Mouse (Mus musculus) heart, adult 10 weeks (tissue): Measurements from ENCODE around the gene Kcnip1. TPM values are rescaled to one million over a fixed set of nuclear protein-coding genes. Genes with fewer than 3 reads are reported as not detected.

Source experiments
- polyA plus RNA-seq: library from polyadenylated mRNA; stranded (reverse); fragments of 350-450 nt; fragmentation: Illumina TruSeq; extraction: RNeasy Lipid Tissue Mini Kit (QIAGEN cat#74804); gene quantifications from one replicate; pipeline ENCODE4 v1.2.3, GENCODE M21; 2014; ENCODE audit warnings: low read depth, low replicate concordance

The Kcnip1 gene
- polyA plus RNA-seq = 0.52 TPM

GRCm38 (mm10) chr11:33992938-33993337 lies at the start of gene Kcnip1:
TSS of gene Kcnip1 (minus strand) at chr11:33993152.

DNA sequence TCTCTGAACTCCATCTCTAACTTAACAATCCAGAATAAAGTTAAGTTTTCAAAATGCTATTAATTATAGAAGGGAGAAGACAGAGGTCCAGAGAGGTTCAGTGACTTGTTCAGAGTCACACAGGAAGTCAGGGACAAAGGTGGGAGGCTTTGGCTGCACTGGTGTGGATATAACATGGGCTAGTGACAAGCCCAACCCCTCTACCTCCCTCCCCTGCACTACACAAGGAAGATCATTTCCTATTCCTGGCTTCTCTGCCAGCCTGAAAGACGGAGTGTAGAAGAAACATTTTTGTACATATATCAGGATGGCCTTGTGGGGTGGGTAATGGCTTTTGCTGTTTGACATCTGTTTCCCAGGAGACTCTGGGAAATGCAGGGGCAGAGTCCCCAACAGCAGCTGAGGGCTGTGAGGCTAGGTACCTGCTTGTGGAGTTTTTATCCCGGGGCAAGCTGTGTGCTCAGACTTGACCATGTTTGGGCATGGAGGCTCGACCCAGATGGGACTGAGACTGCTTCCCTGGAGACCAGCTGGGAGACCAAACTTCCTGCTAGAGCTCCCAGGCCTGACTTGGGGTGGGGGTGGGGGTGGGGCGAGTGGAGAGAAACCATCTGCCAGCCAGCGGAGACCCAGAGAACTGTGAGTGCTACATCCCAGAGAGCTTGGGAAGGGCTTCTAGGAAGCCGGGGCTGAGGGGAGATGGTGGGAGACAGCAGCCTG lies 30.1 kb downstream of the Kcnip1 start, which contains the start of gene Kcnmb1:
Gene Kcnmb1 (plus strand): TSS at position 326 of the 720 bp plus-strand sequence.

DNA sequence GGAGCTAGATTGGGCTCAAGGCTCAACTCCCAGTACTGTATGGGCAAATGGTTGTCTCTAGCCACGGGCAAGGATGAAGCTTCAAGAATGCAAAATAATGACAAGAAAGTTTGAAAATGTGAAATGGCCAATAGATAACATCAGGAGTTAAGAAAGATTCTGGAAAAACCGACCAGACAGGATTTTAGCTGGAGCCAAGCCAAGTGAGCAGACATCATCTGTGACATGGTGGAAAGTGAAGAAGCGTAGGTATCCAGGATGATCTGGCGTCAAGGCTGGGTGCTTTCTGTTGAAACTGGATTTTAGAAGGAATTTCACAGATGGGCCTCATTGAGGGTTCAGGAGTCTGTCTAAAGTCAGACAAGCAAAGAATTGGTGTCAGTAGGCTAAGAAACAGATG lies 394.0 kb downstream of the Kcnip1 start, which contains the start of gene D130052B06Rik:
Gene D130052B06Rik (plus strand): TSS at position 317 of the 400 bp plus-strand sequence.

Other genes starting within 250 kb of the Kcnip1 start
- 2.0 TPM for gene Kcnmb1, start 30.1 kb downstream of the Kcnip1 start, polyA plus RNA-seq
- gene Lcp2, start 53.8 kb upstream of the Kcnip1 start, polyA plus RNA-seq = 1.0 TPM
- not detected for gene 4930469K13Rik, start 105.4 kb upstream of the Kcnip1 start, polyA plus RNA-seq
- not detected for gene Foxi1, start 214.9 kb upstream of the Kcnip1 start, polyA plus RNA-seq